Mouse (Mus musculus) bone marrow macrophage, adult 2 months (primary cell): Measurements from ENCODE around the gene Ypel3. TPM values are rescaled to one million over a fixed set of nuclear protein-coding genes. Genes with fewer than 3 reads are reported as not detected.

ENCODE experiments used
- H3K27ac ChIP-seq: 2 replicates; pipeline ENCODE4 v1.5.1; 2012; ENCODE audit warnings: low read depth, low read length; ENCODE audit not compliant: insufficient read depth
- H3K4me1 ChIP-seq: 2 replicates; pipeline ENCODE4 v1.6.1; 2012; ENCODE audit warnings: low read length; ENCODE audit not compliant: control insufficient read depth, insufficient read depth
- H3K4me3 ChIP-seq: 2 replicates; pipeline ENCODE4 v1.5.1; 2012; ENCODE audit warnings: mild to moderate bottlenecking, low read length, moderate library complexity; ENCODE audit not compliant: insufficient read depth
- CTCF ChIP-seq: IDR thresholded peaks from 2 replicates; pipeline ENCODE4 v1.5.1; 2012; ENCODE audit warnings: low read depth, mild to moderate bottlenecking, low read length, moderate library complexity
- POLR2A ChIP-seq: IDR thresholded peaks from 2 replicates; pipeline ENCODE4 v1.6.1; 2012; ENCODE audit warnings: mild to moderate bottlenecking, low read depth, low read length, borderline replicate concordance
- polyA plus RNA-seq: library from polyadenylated mRNA; stranded (reverse); fragments of >200 nt; gene quantifications from 2 replicates; pipeline ENCODE4 v1.2.4, GENCODE M21; 2012; ENCODE audit not compliant: missing spikeins, insufficient read depth, insufficient read length

Gene Ypel3
- polyA plus RNA-seq, 1 experiment = 412 TPM

GRCm38 (mm10) chr7:126749582-126750343, 27.0 kb upstream of the Ypel3 start:
- Histone ChIP-seq H3K4me1 (peaks cover 50% of the 10 kb centered on the region), H3K27ac (no peak overlapping the region), H3K4me3 (no peak overlapping the region)
- no peak for TF ChIP-seq POLR2A
- peak; percentile 44; the same call in 1 of the 2 replicates for TF ChIP-seq CTCF

- peak overlapping the region; percentile 26 for H3K4me3 ChIP-seq
- TF ChIP-seq POLR2A (no peak), CTCF (peak; percentile 69)
- H3K27ac ChIP-seq = peak overlapping the region; percentile 44
- H3K4me1 ChIP-seq = peaks cover 26% of the 10 kb centered on the region
Observed at GRCm38 (mm10) chr7:126754866-126755265, 21.9 kb upstream of the Ypel3 start.

- H3K27ac ChIP-seq = no peak overlapping the region
- TF ChIP-seq CTCF = no peak
- no peak for TF ChIP-seq POLR2A
- no peak overlapping the region for H3K4me3 ChIP-seq
- peaks cover 36% of the 10 kb centered on the region for H3K4me1 ChIP-seq
Observed at GRCm38 (mm10) chr7:126758539-126758938, 18.2 kb upstream of the Ypel3 start.

GRCm38 (mm10) chr7:126759050-126759671, 17.6 kb upstream of the Ypel3 start, which contains the start of gene Mapk3:
Gene Mapk3 (plus strand): TSS chr7:126759601.
- Histone ChIP-seq H3K4me3 (peak within 1 kb of the TSS; percentile 98), H3K4me1 (peaks cover 34% of the 10 kb centered on the region), H3K27ac (peak within 1 kb of the TSS; percentile 64)
- TF ChIP-seq CTCF (peak; percentile 40; the same call in 1 of the 2 replicates), POLR2A (no peak)

- TF ChIP-seq POLR2A = no peak
- TF ChIP-seq CTCF = no peak
- peak overlapping the region; percentile 98 for H3K4me3 ChIP-seq
- H3K4me1 ChIP-seq = peaks cover 30% of the 10 kb centered on the region
- H3K27ac ChIP-seq = peak overlapping the region; percentile 64
Observed at GRCm38 (mm10) chr7:126759672-126760390, 16.9 kb upstream of the Ypel3 start.

- Histone ChIP-seq H3K4me3 (peak overlapping the region; percentile 98), H3K4me1 (peaks cover 27% of the 10 kb centered on the region), H3K27ac (peak overlapping the region; percentile 64)
- TF ChIP-seq POLR2A (no peak), CTCF (no peak)
Observed at GRCm38 (mm10) chr7:126760391-126760802, 16.4 kb upstream of the Ypel3 start.

GRCm38 (mm10) chr7:126760956-126761355, 15.8 kb upstream of the Ypel3 start:
- TF ChIP-seq CTCF = no peak
- TF ChIP-seq POLR2A = no peak

GRCm38 (mm10) chr7:126761529-126762067, 15.2 kb upstream of the Ypel3 start:
- Histone ChIP-seq H3K4me3 (no peak overlapping the region), H3K4me1 (peaks cover 32% of the 10 kb centered on the region), H3K27ac (no peak overlapping the region)
- TF ChIP-seq POLR2A (no peak), CTCF (no peak)

More at GRCm38 (mm10) chr7:126760956-126761355, 15.8 kb upstream of the Ypel3 start:
- Histone ChIP-seq H3K27ac (no peak overlapping the region), H3K4me3 (no peak overlapping the region), H3K4me1 (peaks cover 32% of the 10 kb centered on the region)

GRCm38 (mm10) chr7:126762471-126763008, 14.2 kb upstream of the Ypel3 start:
- H3K4me1 ChIP-seq = peaks cover 32% of the 10 kb centered on the region
- no peak overlapping the region for H3K4me3 ChIP-seq
- no peak overlapping the region for H3K27ac ChIP-seq
- TF ChIP-seq POLR2A (no peak), CTCF (no peak)
